Mouse (Mus musculus): ENCODE data around the gene Atp10a.

DNA sequence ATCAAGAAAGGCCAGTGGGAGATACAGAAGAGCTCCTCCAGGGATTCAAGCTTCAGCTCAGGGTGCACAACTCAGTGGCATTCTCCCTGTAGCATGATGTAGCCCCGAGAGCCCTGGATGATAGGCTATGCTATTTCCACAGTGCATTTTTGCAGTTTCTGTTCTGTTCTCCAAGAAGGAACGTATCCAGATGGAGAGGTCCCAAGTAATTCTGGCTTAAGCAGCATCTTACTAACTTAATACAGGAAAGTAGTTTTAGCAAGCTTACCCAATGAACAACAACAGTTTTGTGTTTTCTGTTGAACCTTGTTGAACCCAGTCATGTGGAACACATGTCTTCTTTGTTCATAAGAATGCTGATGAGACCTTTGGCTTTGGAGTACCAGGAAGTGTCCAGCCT, 62.6 kb downstream of the Atp10a start:
- no peak for TF ChIP-seq POLR2A (IDR thresholded peaks at IDR 0.05; ENCODE audit: borderline replicate concordance, insufficient read depth, low read length)
- no peak for TF ChIP-seq CTCF (IDR thresholded peaks at IDR 0.05; ENCODE audit: borderline replicate concordance, insufficient read depth, low read depth, low read length)

Data from cerebellum, adult 2 months (tissue).